Mouse (Mus musculus) gastrocnemius, postnatal 36 days (tissue): Measurements from ENCODE around the gene Chka. TPM values are rescaled to one million over a fixed set of nuclear protein-coding genes. Genes with fewer than 3 reads are reported as not detected.

Source experiments
- DNase-seq, 2 experiments: peaks; one replicate each; pipeline ENCODE4 v3.0.0; 2022
- intact Hi-C: fragments of 180-260 bp; cut with DNase I; formaldehyde crosslinking; loops from one replicate; pipeline ENCODE4 v1.15.1; 2025
- total RNA-seq, 2 experiments: library from RNA; stranded (reverse); gene quantifications; 2 replicates each; pipeline ENCODE4 v1.2.3; 2021

Gene Chka
- total RNA-seq, 2 experiments from 2014 or later = 1.4 to 2.4 TPM

- intact Hi-C loops = no loop called here
- DNase-seq = no peak
Observed at GRCm38 (mm10) chr19:3907876-3908660, 56.5 kb downstream of the Chka start.

DNA sequence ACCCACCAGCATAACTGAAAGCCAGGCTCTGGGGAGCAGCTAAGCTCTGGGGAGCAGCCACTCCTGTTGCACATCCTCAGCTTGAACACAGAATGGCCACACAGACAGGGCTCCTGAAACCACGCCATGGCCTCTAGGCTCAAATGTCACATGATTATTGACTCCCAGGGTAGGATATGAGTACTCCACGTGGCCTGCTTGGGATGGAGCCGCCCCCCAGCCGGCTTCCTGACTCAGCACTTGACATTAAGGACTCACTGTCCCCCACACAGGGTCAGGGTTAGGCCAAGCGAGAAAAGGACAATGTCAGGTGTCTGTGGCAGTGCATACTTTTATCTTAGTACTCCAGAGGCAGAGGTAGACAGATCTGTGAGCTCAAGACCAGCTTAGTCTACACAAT, 58.6 kb downstream of the Chka start:
- intact Hi-C loops = no loop called here
- no peak for DNase-seq

GRCm38 (mm10) chr19:3912337-3913204, 61.0 kb downstream of the Chka start, which contains the start of gene Ndufs8:
Gene Ndufs8, minus strand, starts transcription at chr19:3912774.
- peak; percentile 85 to 91 for DNase-seq
- intact Hi-C loops = no loop called here

- intact Hi-C loops = no loop called here
Observed at GRCm38 (mm10) chr19:3913692-3914091, 62.1 kb downstream of the Chka start.

GRCm38 (mm10) chr19:3914535-3914934, 63.0 kb downstream of the Chka start:
- intact Hi-C loops = no loop called here
- DNase-seq = no peak

More at GRCm38 (mm10) chr19:3913692-3914091, 62.1 kb downstream of the Chka start:
- DNase-seq = no peak

DNA sequence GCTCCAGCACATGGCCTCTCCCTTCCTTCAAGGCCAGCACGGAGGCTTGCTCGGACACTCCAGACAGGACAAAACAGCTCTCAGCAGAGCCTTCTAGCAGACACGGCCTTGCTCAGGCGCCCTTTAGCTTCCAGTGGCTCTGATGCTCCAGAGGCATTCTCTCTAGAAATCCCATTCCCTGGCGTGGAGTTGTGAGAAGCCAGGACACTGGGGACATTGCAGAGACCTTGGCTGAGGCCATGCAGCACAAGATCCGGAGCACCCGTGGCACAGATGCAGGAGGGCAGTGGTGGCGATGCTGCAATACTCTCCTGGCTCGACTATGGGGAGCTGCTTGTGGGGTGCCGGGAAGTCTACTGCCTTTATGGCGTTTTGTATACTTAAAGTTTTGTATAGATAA, 65.2 kb downstream of the Chka start:
- no peak for DNase-seq
- intact Hi-C loops = no loop called here

DNA sequence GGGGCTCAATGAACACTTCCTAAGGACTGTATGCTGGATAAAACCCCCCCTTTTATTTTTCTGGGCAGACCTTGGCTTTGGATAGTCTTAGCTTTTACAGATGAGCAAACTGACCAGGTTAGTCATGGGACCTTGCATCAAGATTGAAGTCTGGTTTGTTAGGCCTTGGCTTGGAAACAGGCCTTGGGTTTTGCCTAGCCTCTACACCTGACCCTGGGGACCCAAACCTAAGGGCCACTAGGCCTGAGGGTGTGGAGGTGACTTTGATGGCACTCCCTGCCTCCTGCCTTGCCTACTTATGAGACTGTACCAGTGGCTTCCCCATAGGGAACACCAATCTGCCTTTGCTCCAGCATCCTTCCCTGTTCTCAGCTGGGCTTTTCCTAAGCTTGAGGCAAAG, 68.4 kb downstream of the Chka start:
- DNase-seq = no peak
- intact Hi-C loops = no loop called here

DNA sequence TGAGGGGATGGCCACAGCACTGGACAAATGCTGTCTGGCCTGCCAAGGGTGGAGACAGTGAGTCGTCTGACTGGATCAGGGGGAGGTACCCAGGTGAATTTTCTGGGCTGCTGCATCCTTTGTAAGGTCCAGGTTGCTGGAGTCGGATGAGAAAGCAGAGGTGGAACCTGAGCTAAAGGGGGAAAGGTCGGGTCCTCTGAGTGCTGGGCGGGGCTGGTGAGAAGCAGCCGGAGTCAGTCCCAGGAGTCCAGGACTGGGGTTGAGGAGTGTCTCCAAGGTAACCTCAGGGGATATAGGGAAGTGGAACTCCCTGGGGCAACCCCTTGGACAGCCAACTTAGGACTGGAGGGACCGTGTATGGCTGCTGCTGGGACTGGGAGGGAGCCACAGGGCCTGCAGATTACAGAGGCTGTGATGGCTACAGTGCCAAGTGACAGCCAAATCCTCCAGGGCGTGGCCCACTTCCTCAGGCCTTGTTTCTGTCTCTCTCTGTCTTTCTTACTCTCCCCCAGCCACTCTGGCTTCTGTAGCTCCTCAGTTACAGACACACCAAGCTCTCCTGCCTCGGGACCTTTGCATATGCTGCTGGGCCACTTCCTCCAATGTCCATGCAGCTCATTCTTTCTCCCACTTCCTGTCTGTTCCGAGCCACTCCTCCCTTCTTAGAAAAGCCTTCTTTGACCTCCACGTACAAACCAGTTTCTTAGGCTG, 71.2 kb downstream of the Chka start:
- DNase-seq = no peak
- intact Hi-C loops = no loop called here

- intact Hi-C loops = no loop called here
- peak in 1 of 2 experiments; percentile 62 for DNase-seq
Observed at GRCm38 (mm10) chr19:3923586-3923985, 72.0 kb downstream of the Chka start.

GRCm38 (mm10) chr19:3924190-3924589, 72.6 kb downstream of the Chka start:
- intact Hi-C loops = no loop called here
- no peak for DNase-seq

DNA sequence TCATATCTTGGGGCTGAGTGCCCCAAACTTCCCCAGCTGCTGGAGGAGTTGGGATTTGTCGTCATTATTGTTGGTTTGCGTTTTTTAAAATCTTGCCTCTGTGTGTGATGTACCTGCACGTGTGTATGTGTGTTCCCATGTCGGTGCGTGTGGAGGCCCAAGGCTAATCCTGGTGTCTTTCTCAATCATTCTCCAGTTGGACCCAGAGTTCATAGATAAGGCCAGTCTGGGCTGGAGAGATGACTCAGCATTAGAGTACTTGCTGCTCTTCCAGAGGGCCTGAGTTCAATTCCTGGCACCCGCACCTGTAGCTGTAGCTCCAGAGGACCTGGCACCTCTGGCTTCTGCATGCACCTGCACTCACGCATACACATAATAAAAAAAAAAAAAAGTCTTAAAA, 73.3 kb downstream of the Chka start:
- no peak for DNase-seq
- intact Hi-C loops = no loop called here

- intact Hi-C loops = no loop called here
- DNase-seq = no peak
Observed at GRCm38 (mm10) chr19:3925859-3926258, 74.3 kb downstream of the Chka start.

DNA sequence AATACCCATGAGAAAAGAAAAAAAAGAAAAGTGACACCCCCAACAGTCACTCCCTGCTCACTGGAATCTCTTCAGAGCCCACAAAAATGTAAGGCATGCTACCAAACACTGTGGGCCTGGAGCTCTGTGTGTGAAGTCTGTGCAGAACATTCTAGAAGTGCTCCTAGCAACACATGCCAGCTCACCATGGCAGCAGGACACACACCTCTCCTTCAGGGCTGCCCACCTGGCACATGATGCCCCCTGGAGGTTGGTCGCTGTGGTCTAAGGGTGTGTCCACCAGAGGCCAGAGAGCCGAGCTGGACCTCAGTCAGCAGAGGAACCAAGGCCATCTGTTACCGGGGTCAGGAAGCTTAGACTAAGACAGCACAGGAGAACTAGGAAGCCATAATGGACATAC, 74.7 kb downstream of the Chka start:
- DNase-seq = no peak
- intact Hi-C loops = no loop called here

DNA sequence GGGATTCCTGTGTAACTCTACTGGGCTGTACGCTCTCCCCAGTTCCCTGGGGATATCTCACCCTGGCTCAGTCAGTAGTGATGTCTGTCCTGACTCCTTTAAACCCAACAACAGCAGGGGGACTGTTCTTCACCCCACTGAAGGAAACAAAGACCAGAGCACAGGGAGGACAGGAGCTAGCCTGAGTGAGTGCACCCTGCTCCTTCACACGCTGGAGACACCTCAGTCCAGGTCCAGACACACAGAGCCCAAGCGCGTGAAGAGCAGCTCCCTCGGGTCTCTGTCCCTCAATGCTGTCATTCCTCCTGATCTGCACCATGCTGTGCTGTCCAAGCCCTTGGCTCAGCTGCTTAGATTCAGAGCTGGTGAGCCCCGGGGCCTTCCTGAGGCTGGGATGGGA, 75.1 kb downstream of the Chka start:
- intact Hi-C loops = no loop called here
- no peak for DNase-seq

- intact Hi-C loops = no loop called here
- no peak for DNase-seq
Observed at GRCm38 (mm10) chr19:3927989-3928388, 76.4 kb downstream of the Chka start.

- intact Hi-C loops = no loop called here
- DNase-seq = no peak
Observed at GRCm38 (mm10) chr19:3928779-3929178, 77.2 kb downstream of the Chka start.

- intact Hi-C loops = no loop called here
- DNase-seq = peak; percentile 90 to 94
Observed at GRCm38 (mm10) chr19:3929211-3929941, 77.8 kb downstream of the Chka start, which contains the start of gene Aldh3b1. Gene Aldh3b1, minus strand, starts transcription at chr19:3929808.

- intact Hi-C loops = no loop called here
Observed at GRCm38 (mm10) chr19:3930262-3931057, 78.9 kb downstream of the Chka start.

DNA sequence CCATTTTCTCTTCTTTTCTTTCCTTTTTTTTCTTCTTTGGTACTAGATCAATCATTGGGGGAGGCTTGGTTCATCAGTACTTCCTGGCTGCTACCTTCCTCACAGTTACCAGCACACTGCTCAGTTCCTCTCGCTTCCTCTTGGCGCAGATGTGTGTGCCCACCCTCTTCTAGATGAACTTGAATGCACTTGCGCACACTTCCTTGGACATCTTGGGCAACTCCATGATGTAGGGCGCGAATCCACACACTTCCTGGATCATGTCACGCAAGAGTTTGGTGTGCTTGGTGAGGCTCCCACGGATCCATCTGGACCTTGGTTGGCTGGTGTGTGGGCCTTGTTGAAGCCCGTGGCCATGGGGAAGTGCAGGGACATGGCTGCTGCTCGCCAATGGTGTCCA, 80.1 kb downstream of the Chka start:
- intact Hi-C loops = no loop called here
- no peak for DNase-seq

More at GRCm38 (mm10) chr19:3930262-3931057, 78.9 kb downstream of the Chka start:
- DNase-seq = no peak
